Mouse (Mus musculus): Measurements from ENCODE around the gene Rhobtb3. TPM values are rescaled to one million over a fixed set of nuclear protein-coding genes. Genes with fewer than 3 reads are reported as not detected.

Rhobtb3 gene
- total RNA-seq, 1 experiment, result 8.9 TPM

DNA sequence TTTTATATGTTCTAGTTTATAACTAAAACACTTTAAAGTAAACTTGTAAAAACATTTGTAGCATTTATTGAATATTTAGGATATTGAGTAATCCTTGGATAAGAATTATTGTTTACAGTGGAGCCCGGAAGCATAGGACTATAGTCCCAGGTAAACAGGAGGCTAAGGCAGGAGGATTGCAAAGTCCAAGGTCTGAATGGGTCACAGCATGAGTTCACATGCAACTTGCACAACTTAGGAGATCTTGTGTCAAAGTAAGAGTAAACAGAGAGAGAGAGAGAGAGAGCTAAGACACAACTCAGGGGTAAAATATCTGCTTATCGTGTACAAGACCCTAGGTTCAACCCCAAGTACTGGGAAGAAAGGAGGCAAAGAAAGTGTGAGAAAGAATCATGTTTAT is 32.9 kb upstream of the Rhobtb3 start:
- no peak overlapping the region for H3K9ac ChIP-seq (ENCODE audit: insufficient read depth, low read depth, low read length, poor library complexity, severe bottlenecking)
- H3K4me1 ChIP-seq (ENCODE audit: control insufficient read depth in 2 of 2, insufficient read depth in 2 of 2, low read length in 2 of 2, poor library complexity in 1 of 2), result no peaks in the 10 kb centered on the region
- H3K27ac ChIP-seq (ENCODE audit: insufficient read depth, low read depth, low read length, poor library complexity, severe bottlenecking), result no peak overlapping the region
- DNase-seq (ENCODE audit: low read depth, low spot score), result no peak
- no peaks in the 10 kb centered on the region for H3K36me3 ChIP-seq (ENCODE audit: control insufficient read depth, insufficient read depth, low read length, poor library complexity, severe bottlenecking)
- no peak overlapping the region for H3K4me3 ChIP-seq (ENCODE audit: insufficient read depth in 1 of 2, low read depth in 1 of 2, low read length in 2 of 2, poor library complexity in 1 of 2, severe bottlenecking in 1 of 2)
- in situ Hi-C loops (cut with MboI; ENCODE audit: low sequenced_read_pairs in 2 of 2, unreplicated experiment in 2 of 2), result no loop called here
- TF ChIP-seq HCFC1 (IDR thresholded peaks at IDR 0.05; ENCODE audit: borderline replicate concordance, insufficient read depth, low read length) (no peak), ZNF384 (IDR thresholded peaks at IDR 0.05; ENCODE audit: low read depth, low read length) (no peak)
- no peaks in the 10 kb centered on the region for H3K9me3 ChIP-seq (ENCODE audit: control insufficient read depth, insufficient read depth, low read depth, low read length)

DNA sequence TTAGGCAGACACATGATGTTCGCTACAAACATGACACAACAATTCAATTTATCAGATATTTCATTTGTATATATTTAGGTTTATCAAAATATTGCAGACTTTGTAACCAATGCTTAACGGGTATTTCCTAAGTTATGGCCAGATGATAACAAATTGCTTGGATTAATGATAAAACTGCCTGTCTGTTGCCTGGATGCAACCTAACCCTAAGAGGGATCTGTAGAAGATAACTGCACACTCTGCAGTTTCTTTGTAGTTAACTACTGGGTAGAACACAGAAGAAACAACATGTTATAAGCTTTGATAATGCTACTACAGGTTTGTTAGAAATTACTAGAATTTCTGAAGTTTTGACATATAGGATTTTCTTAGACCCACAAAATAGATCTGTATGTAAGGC is 32.5 kb upstream of the Rhobtb3 start:
- in situ Hi-C loops (cut with MboI; ENCODE audit: low sequenced_read_pairs in 2 of 2, unreplicated experiment in 2 of 2), result no loop called here
- TF ChIP-seq MAFK (IDR thresholded peaks at IDR 0.05; ENCODE audit: insufficient read depth, low read depth, low read length), result no peak
- no peak for TF ChIP-seq ZNF384 (IDR thresholded peaks at IDR 0.05; ENCODE audit: low read depth, low read length)
- no peak for TF ChIP-seq ZC3H11A (IDR thresholded peaks at IDR 0.05; ENCODE audit: borderline replicate concordance, low read depth, low read length)
- TF ChIP-seq CHD2 (IDR thresholded peaks at IDR 0.05; ENCODE audit: low read depth, low read length), result no peak
- no peak for TF ChIP-seq HCFC1 (IDR thresholded peaks at IDR 0.05; ENCODE audit: borderline replicate concordance, insufficient read depth, low read length)
- DNase-seq (ENCODE audit: low read depth, low spot score), result no peak

DNA sequence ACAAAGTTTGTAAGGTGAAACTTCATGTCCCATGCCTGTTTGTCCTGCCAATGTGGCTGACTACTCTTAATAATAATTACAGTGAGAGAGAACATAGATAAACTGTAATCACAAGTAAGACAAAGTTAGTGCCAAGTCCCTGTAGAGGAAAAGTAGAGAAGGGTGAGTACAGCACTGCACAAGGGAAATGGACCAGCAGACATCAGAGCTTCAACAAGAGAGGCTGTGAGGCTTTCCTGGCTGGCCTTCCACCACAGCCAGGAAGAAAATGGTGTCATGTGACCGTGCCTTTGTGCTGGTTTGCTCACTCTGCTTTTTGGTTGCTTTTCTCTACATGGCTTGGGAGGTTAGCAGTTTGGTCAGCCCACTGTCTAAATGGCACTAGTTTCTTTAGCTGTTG is 31.9 kb upstream of the Rhobtb3 start:
- Histone ChIP-seq H3K4me1 (ENCODE audit: control insufficient read depth in 2 of 2, insufficient read depth in 2 of 2, low read length in 2 of 2, poor library complexity in 1 of 2) (no peaks in the 10 kb centered on the region), H3K4me3 (ENCODE audit: insufficient read depth in 1 of 2, low read depth in 1 of 2, low read length in 2 of 2, poor library complexity in 1 of 2, severe bottlenecking in 1 of 2) (no peak overlapping the region), H3K9me3 (ENCODE audit: control insufficient read depth, insufficient read depth, low read depth, low read length) (no peaks in the 10 kb centered on the region), H3K36me3 (ENCODE audit: control insufficient read depth, insufficient read depth, low read length, poor library complexity, severe bottlenecking) (no peaks in the 10 kb centered on the region), H3K27ac (ENCODE audit: insufficient read depth, low read depth, low read length, poor library complexity, severe bottlenecking) (no peak overlapping the region), H3K9ac (ENCODE audit: insufficient read depth, low read depth, low read length, poor library complexity, severe bottlenecking) (no peak overlapping the region)
- TF ChIP-seq HCFC1 (IDR thresholded peaks at IDR 0.05; ENCODE audit: borderline replicate concordance, insufficient read depth, low read length), result no peak
- no peak for TF ChIP-seq MAFK (IDR thresholded peaks at IDR 0.05; ENCODE audit: insufficient read depth, low read depth, low read length)
- TF ChIP-seq CHD2 (IDR thresholded peaks at IDR 0.05; ENCODE audit: low read depth, low read length), result no peak
- TF ChIP-seq ZC3H11A (IDR thresholded peaks at IDR 0.05; ENCODE audit: borderline replicate concordance, low read depth, low read length), result no peak
- TF ChIP-seq ZNF384 (IDR thresholded peaks at IDR 0.05; ENCODE audit: low read depth, low read length), result no peak
- no peak for DNase-seq (ENCODE audit: low read depth, low spot score)
- in situ Hi-C loops (cut with MboI; ENCODE audit: low sequenced_read_pairs in 2 of 2, unreplicated experiment in 2 of 2), result no loop called here

More for the DNA sequence above, 32.5 kb upstream of the Rhobtb3 start:
- no peaks in the 10 kb centered on the region for H3K9me3 ChIP-seq (ENCODE audit: control insufficient read depth, insufficient read depth, low read depth, low read length)
- no peak overlapping the region for H3K9ac ChIP-seq (ENCODE audit: insufficient read depth, low read depth, low read length, poor library complexity, severe bottlenecking)
- H3K27ac ChIP-seq (ENCODE audit: insufficient read depth, low read depth, low read length, poor library complexity, severe bottlenecking), result no peak overlapping the region
- no peak overlapping the region for H3K4me3 ChIP-seq (ENCODE audit: insufficient read depth in 1 of 2, low read depth in 1 of 2, low read length in 2 of 2, poor library complexity in 1 of 2, severe bottlenecking in 1 of 2)
- no peaks in the 10 kb centered on the region for H3K4me1 ChIP-seq (ENCODE audit: control insufficient read depth in 2 of 2, insufficient read depth in 2 of 2, low read length in 2 of 2, poor library complexity in 1 of 2)
- no peaks in the 10 kb centered on the region for H3K36me3 ChIP-seq (ENCODE audit: control insufficient read depth, insufficient read depth, low read length, poor library complexity, severe bottlenecking)

DNA sequence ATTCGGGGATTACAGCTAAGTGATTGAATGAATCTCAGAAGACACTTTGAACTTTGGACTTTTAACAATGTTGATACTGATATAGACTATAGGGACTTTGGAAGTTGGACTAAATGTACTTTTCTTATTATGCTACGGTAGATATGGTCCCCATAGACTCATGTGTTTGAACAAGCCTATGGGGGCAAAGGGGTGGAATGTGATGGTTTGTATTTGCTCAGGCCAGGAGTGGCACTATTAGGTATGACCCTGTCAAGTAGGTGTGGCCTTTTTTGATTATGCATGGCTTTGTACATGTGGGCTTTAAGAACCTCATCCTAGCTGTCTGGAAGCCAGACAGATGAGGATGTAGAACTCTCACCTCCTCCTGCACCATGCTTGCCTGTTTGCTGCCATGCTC is 30.8 kb upstream of the Rhobtb3 start:
- no peak overlapping the region for H3K9ac ChIP-seq (ENCODE audit: insufficient read depth, low read depth, low read length, poor library complexity, severe bottlenecking)

DNA sequence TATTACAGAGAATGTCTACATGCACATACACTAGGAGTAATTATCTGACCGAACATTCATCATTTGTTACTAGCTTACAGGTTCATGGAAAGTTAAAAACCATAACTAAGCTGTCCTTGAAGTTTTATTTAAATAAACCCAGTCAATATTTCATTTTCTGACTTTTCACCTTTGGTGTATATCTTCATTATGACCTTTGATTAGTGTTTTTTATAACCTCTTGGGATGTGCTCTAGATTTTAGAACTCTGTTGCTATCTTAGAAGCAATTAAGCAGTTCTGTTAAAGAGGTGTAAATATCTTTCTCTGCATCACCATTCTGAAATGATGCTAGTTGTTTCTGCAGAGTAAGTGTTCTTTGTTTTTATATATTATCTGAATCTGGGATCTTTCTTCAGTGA is 23.1 kb upstream of the Rhobtb3 start, which contains the start of gene Spata9:
Spata9 (plus strand) TSS at position 301 of the 400 bp plus-strand sequence.
- Histone ChIP-seq H3K27ac (ENCODE audit: insufficient read depth, low read depth, low read length, poor library complexity, severe bottlenecking) (no peak within 1 kb of the TSS), H3K9me3 (ENCODE audit: control insufficient read depth, insufficient read depth, low read depth, low read length) (no peaks in the 10 kb centered on the region), H3K4me1 (ENCODE audit: control insufficient read depth in 2 of 2, insufficient read depth in 2 of 2, low read length in 2 of 2, poor library complexity in 1 of 2) (no peaks in the 10 kb centered on the region), H3K4me3 (ENCODE audit: insufficient read depth in 1 of 2, low read depth in 1 of 2, low read length in 2 of 2, poor library complexity in 1 of 2, severe bottlenecking in 1 of 2) (no peak within 1 kb of the TSS), H3K9ac (ENCODE audit: insufficient read depth, low read depth, low read length, poor library complexity, severe bottlenecking) (no peak within 1 kb of the TSS), H3K36me3 (ENCODE audit: control insufficient read depth, insufficient read depth, low read length, poor library complexity, severe bottlenecking) (no peaks in the 10 kb centered on the region)
- no peak for DNase-seq (ENCODE audit: low read depth, low spot score)
- TF ChIP-seq MAFK (IDR thresholded peaks at IDR 0.05; ENCODE audit: insufficient read depth, low read depth, low read length) (no peak), ZC3H11A (IDR thresholded peaks at IDR 0.05; ENCODE audit: borderline replicate concordance, low read depth, low read length) (no peak)
- in situ Hi-C loops (cut with MboI; ENCODE audit: low sequenced_read_pairs in 2 of 2, unreplicated experiment in 2 of 2), result no loop called here

More for the DNA sequence above, 30.8 kb upstream of the Rhobtb3 start:
- Histone ChIP-seq H3K27ac (ENCODE audit: insufficient read depth, low read depth, low read length, poor library complexity, severe bottlenecking) (no peak overlapping the region), H3K4me3 (ENCODE audit: insufficient read depth in 1 of 2, low read depth in 1 of 2, low read length in 2 of 2, poor library complexity in 1 of 2, severe bottlenecking in 1 of 2) (no peak overlapping the region), H3K4me1 (ENCODE audit: control insufficient read depth in 2 of 2, insufficient read depth in 2 of 2, low read length in 2 of 2, poor library complexity in 1 of 2) (no peaks in the 10 kb centered on the region), H3K9me3 (ENCODE audit: control insufficient read depth, insufficient read depth, low read depth, low read length) (no peaks in the 10 kb centered on the region), H3K36me3 (ENCODE audit: control insufficient read depth, insufficient read depth, low read length, poor library complexity, severe bottlenecking) (no peaks in the 10 kb centered on the region)
- in situ Hi-C loops (cut with MboI; ENCODE audit: low sequenced_read_pairs in 2 of 2, unreplicated experiment in 2 of 2), result no loop called here
- DNase-seq (ENCODE audit: low read depth, low spot score), result no peak
- TF ChIP-seq HCFC1 (IDR thresholded peaks at IDR 0.05; ENCODE audit: borderline replicate concordance, insufficient read depth, low read length) (no peak), CHD2 (IDR thresholded peaks at IDR 0.05; ENCODE audit: low read depth, low read length) (no peak), ZNF384 (IDR thresholded peaks at IDR 0.05; ENCODE audit: low read depth, low read length) (no peak), ZC3H11A (IDR thresholded peaks at IDR 0.05; ENCODE audit: borderline replicate concordance, low read depth, low read length) (no peak), MAFK (IDR thresholded peaks at IDR 0.05; ENCODE audit: insufficient read depth, low read depth, low read length) (no peak)

Data from ES-E14 (cell line).